Mouse (Mus musculus) heart, adult 2 months (tissue): ENCODE measurements around the gene Gm29427.

Experiments used
- CTCF ChIP-seq: fragments of 200-600 bp; IDR thresholded peaks from 2 replicates; pipeline ENCODE4 v1.8.1; 2022; ENCODE audit warnings: antibody characterized with exemption, mild to moderate bottlenecking, moderate library complexity
- EP300 ChIP-seq: fragments of 200-500 bp; IDR thresholded peaks from 2 replicates; pipeline ENCODE4 v1.6.1; 2011; ENCODE audit warnings: low read depth, low read length, control low read depth; ENCODE audit not compliant: insufficient read depth
- POLR2A ChIP-seq: fragments of 200-500 bp; IDR thresholded peaks from 2 replicates; pipeline ENCODE4 v1.6.1; 2011; ENCODE audit warnings: mild to moderate bottlenecking, low read depth, low read length, control low read depth; ENCODE audit not compliant: insufficient read depth

DNA sequence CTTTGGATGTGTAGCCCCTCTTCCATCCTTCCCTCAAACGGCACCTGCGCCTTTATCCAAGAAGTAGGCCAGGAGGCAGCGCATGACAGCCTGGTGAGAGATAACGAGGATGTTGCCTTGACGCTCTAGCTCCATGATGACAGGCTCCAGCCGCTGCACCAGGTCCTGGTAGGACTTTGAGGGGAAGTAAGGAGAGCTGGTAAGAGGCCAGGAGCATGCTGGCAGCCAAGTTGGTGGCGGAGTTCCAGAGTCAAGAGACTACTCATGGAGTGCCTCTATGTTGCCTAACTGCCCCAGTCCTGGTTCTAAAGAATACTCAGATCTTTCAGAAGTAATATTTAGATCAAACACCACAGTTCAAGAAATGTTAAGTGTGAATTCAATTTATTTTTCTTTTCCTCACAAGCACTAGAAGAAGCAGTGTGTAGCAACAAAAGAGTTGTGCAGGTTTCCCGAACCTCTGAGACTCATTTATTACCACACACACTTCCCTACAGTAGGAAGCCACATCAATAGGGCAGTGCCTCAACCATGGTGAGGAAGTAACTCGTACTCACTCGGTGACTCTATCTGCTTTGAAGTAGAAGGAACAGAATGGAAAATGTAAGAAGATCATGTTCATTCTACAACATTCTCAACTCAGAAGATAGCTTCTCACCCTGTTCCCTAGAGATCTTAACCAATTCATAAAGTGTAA, 15.5 kb downstream of the Gm29427 start:
- TF ChIP-seq CTCF, result no peak
- TF ChIP-seq EP300, result peak; percentile 89
- TF ChIP-seq POLR2A, result no peak
